Mouse (Mus musculus) kidney, adult 2 months (tissue): Measurements from ENCODE around the gene Klf11.

ENCODE experiments used
- CTCF ChIP-seq: fragments of 200-500 bp; conservative IDR thresholded peaks from 2 replicates; pipeline ENCODE4 v1.5.1; 2011; ENCODE audit warnings: low read depth, mild to moderate bottlenecking, control low read depth, low read length, moderate library complexity, mixed read lengths; ENCODE audit not compliant: insufficient read depth, insufficient read length
- POLR2A ChIP-seq: fragments of 200-500 bp; IDR thresholded peaks from one replicate; pipeline ENCODE4 v1.6.1; 2011; ENCODE audit warnings: low read depth, low read length, control low read depth

DNA sequence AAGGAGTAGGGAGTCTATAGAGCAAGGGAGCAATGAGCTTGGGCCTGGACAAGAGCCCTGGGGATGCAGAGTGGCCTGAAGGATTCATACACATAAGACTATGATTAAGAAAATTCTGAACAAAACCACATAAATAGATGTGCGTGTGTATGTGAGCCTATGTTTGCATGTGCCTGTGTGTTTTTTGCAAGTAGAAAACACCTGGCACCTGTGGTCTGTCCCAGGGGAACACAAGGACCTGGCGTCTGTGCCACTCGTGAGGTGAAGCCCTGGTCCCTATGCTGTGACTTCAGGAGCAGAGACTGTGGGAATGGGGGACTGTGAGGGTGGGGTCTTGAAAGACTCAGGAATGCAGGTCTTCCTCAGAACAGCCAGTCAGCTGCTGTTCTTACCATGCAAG lies 16.4 kb upstream of the Klf11 start:
- TF ChIP-seq CTCF, result no peak
- no peak for TF ChIP-seq POLR2A
